10 mouse cellular contexts compared by ENCODE assay signal in genomic region chr5:115415111-115416085, GRCm38 (mm10). TPM values are rescaled to one million over a fixed set of nuclear protein-coding genes. Genes with fewer than 3 reads are reported as not detected.
DNase-seq lines count a peak whose midpoint lies in the region; ATAC-seq and TF ChIP-seq lines count a peak whose summit lies in the region.
"Had no signal": no experiment of that assay in that cellular context is flagged by ENCODE, and none has a peak within 500 bp of the region (broad histone marks: within the 10 kb centered on the region; RNA-seq: fewer than 3 reads in every experiment).

No protein-coding gene starts in this region.

- 21% methylated on average over 24 of the region's 24 CpGs for WGBS in thymus, adult 2 months
- 56% methylated on average over 24 of the region's 24 CpGs for WGBS in midbrain, embryonic 13.5 days

- H3K27me3 ChIP-seq in thymus, adult 2 months (ENCODE audit: control insufficient read depth, insufficient read depth, low read length) = no peaks in the 10 kb centered on the region
- H3K27me3 ChIP-seq in midbrain, embryonic 13.5 days = no peaks in the 10 kb centered on the region

- DNase-seq in adrenal gland, postnatal 10 days = peak; percentile 37
- no peak for DNase-seq in adrenal gland, postnatal 4 days (ENCODE audit: low spot score in 2 of 2)
- peak; percentile 27 for DNase-seq in thymus, adult 2 months
- DNase-seq in thymus, adult 18-20 months = no peak
- DNase-seq in gastrocnemius, postnatal 4 days (ENCODE audit: low spot score in 2 of 2) = no peak
- no peak for DNase-seq in urinary bladder, adult 2 months (ENCODE audit: low spot score)
- no peak for DNase-seq in left cerebral cortex, adult 8-10 months (ENCODE audit: low spot score in 2 of 2)

- H3K9me3 ChIP-seq in midbrain, embryonic 13.5 days = no peaks in the 10 kb centered on the region

- 0 out of 2 replicates have a peak overlapping the region, but pooled peaks have one; percentile 15 for H3K4me3 ChIP-seq in thymus, adult 2 months (ENCODE audit: control insufficient read depth, insufficient read depth, low read length)
- H3K4me3 ChIP-seq in midbrain, embryonic 13.5 days (replicated peaks) = peak overlapping the region; percentile 22

- no peaks in the 10 kb centered on the region for H3K36me3 ChIP-seq in thymus, adult 2 months (ENCODE audit: control insufficient read depth, insufficient read depth, low read length)
- H3K36me3 ChIP-seq in midbrain, embryonic 13.5 days = no peaks in the 10 kb centered on the region

- peaks cover 8% of the 10 kb centered on the region for H3K4me1 ChIP-seq in thymus, adult 2 months (replicated peaks; ENCODE audit: control insufficient read depth, insufficient read depth, low read length)
- peaks cover 10% of the 10 kb centered on the region for H3K4me1 ChIP-seq in midbrain, embryonic 13.5 days (replicated peaks)

- TF ChIP-seq CTCF in thymus, adult 2 months (IDR thresholded peaks at IDR 0.05; ENCODE audit: borderline replicate concordance, control insufficient read depth, extremely low read depth, insufficient read depth, low read length, poor library complexity) = no peak

- H3K9ac ChIP-seq in midbrain, embryonic 13.5 days (replicated peaks) = peak overlapping the region; percentile 42; the same call in 1 of the 2 replicates

- no peak overlapping the region for H3K27ac ChIP-seq in thymus, adult 2 months (ENCODE audit: control insufficient read depth, insufficient read depth, low read length)
- H3K27ac ChIP-seq in midbrain, embryonic 13.5 days = peak overlapping the region; percentile 68; the same call in 1 of the 2 replicates
- H3K27ac ChIP-seq: macrophage had no signal

- TF ChIP-seq POLR2A in thymus, adult 2 months (IDR thresholded peaks at IDR 0.05; ENCODE audit: control insufficient read depth, extremely low read depth, insufficient read depth, low read length, poor library complexity) = no peak

- H3K4me2 ChIP-seq in midbrain, embryonic 13.5 days (replicated peaks) = peak overlapping the region; percentile 46

- ATAC-seq in midbrain, embryonic 13.5 days = no peak

RNA-seq across cellular contexts. Expression of gene Msi1, which starts 14.0 kb away (rescaled TPM):
- 10 to 100 TPM; 15.9 to 16.2 TPM for total RNA-seq in adrenal gland, postnatal 10 days (2021)
- total RNA-seq in adrenal gland, postnatal 4 days (2021) = 10 to 100 TPM; 27.0 to 33.2 TPM
- 6.1 and 6.6 TPM in 2 replicates for polyA plus RNA-seq in thymus, adult 2 months (2012; rRNA removed)
- polyA plus RNA-seq in midbrain, embryonic 13.5 days (2015; fragmentation: Nextera tagmentation; extraction: Ambion mirVana) = 112 and 133 TPM in 2 replicates
- total RNA-seq in gastrocnemius, postnatal 4 days (2021) = 1 to 10 TPM; 6.2 to 6.5 TPM
- polyA plus RNA-seq in urinary bladder, adult 2 months (2012; rRNA removed) = 1.7 and 3.0 TPM in 2 replicates
- total RNA-seq in left cerebral cortex, adult 8-10 months (2022) = 10 to 100 TPM; 43.2 to 58.9 (median 51.0) TPM
- polyA plus RNA-seq: macrophage had no signal

RNA-seq across cellular contexts. Expression of gene Pla2g1b, which starts 50.7 kb away (rescaled TPM):
- not detected for total RNA-seq in adrenal gland, postnatal 10 days (2021)
- total RNA-seq in adrenal gland, postnatal 4 days (2021) = 10 to 100 TPM in 1 of 2 experiments, not detected in 1; 13.7 TPM
- 1.2 and 1.8 TPM in 2 replicates for polyA plus RNA-seq in thymus, adult 2 months (2012; rRNA removed)
- polyA plus RNA-seq in midbrain, embryonic 13.5 days (2015; fragmentation: Nextera tagmentation; extraction: Ambion mirVana) = not detected in 2 replicates
- not detected for total RNA-seq in gastrocnemius, postnatal 4 days (2021)
- not detected in 2 replicates for polyA plus RNA-seq in urinary bladder, adult 2 months (2012; rRNA removed)
- total RNA-seq in left cerebral cortex, adult 8-10 months (2022) = not detected
- polyA plus RNA-seq: C2C12, macrophage had no signal

Comparison
In these comparisons a context has a peak if more than half of its experiments do, and no peak if none do; other contexts are left out.
1. DNase-seq: peak in adrenal gland, postnatal 10 days (single experiment) and thymus, adult 2 months (single experiment); none in adrenal gland, postnatal 4 days (0 of 2), thymus, adult 18-20 months (0 of 2), gastrocnemius, postnatal 4 days (0 of 2), urinary bladder, adult 2 months (single experiment) and left cerebral cortex, adult 8-10 months (0 of 2).